Mouse (Mus musculus): ENCODE measurements at regions not wholly inside any gene's neighbourhood (a gene's known extent, or its start where the extent isn't known, plus 50 kb on each side); places are given as distances from the start of the nearest gene placed in this dataset.

GRCm38 (mm10) chr13:44347662-44348061 lies 381.6 kb upstream of the Jarid2 start:
- Histone ChIP-seq H3K4me1 (peaks cover 19% of the 10 kb centered on the region), H3K36me3 (replicated peaks) (no peaks in the 10 kb centered on the region), H3K4me3 (no peak overlapping the region), H3K9me3 (peaks cover 8% of the 10 kb centered on the region; the same call in 1 of the 2 replicates), H3K27ac (peak overlapping the region; percentile 51), H3K27me3 (ENCODE audit: poor library complexity, severe bottlenecking) (peaks cover 9% of the 10 kb centered on the region; the same call in 1 of the 2 replicates)
- 35% methylated on average over 9 of the region's 9 CpGs for WGBS
- DNase-seq (ENCODE audit: extremely low spot score, low spot score), result peak; percentile 31

DNA sequence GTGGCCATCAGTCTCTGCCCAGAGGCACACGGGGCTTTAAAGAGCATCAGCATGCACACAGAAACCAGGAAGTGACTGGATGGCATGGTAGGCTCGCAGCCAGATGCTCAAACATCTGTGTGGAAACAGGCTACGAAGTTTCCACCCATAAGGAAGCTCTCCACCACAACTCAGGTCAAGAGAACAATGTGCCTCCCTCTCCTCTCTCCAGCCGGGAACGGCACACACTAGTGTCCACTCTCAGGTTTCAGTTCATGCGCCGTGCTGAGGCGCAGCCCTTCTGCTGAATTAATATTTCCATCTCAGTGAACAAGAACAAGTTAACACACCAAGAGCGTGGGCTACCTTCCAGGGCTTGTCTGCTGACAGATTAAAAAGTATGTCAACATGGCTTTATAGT lies 375.4 kb upstream of the Jarid2 start:
- WGBS, result 40% methylated on average over 9 of the region's 9 CpGs
- Histone ChIP-seq H3K9me3 (peaks cover 8% of the 10 kb centered on the region; the same call in 1 of the 2 replicates), H3K27ac (peak overlapping the region; percentile 64)

GRCm38 (mm10) chr13:44355771-44356221 lies 373.5 kb upstream of the Jarid2 start:
- WGBS, result 79% methylated on average over 12 of the region's 12 CpGs
- Histone ChIP-seq H3K4me1 (peaks cover 55% of the 10 kb centered on the region), H3K36me3 (replicated peaks) (no peaks in the 10 kb centered on the region), H3K27me3 (ENCODE audit: poor library complexity, severe bottlenecking) (peaks cover 41% of the 10 kb centered on the region), H3K4me3 (no peak overlapping the region), H3K27ac (peak overlapping the region; percentile 22; the same call in 1 of the 2 replicates), H3K9me3 (no peaks in the 10 kb centered on the region)
- DNase-seq (ENCODE audit: extremely low spot score, low spot score), result no peak

More for the DNA sequence above, 375.4 kb upstream of the Jarid2 start:
- Histone ChIP-seq H3K36me3 (replicated peaks) (no peaks in the 10 kb centered on the region), H3K4me3 (no peak overlapping the region), H3K27me3 (ENCODE audit: poor library complexity, severe bottlenecking) (peaks cover 25% of the 10 kb centered on the region), H3K4me1 (peaks cover 40% of the 10 kb centered on the region)
- peak; percentile 21 for DNase-seq (ENCODE audit: extremely low spot score, low spot score)

DNA sequence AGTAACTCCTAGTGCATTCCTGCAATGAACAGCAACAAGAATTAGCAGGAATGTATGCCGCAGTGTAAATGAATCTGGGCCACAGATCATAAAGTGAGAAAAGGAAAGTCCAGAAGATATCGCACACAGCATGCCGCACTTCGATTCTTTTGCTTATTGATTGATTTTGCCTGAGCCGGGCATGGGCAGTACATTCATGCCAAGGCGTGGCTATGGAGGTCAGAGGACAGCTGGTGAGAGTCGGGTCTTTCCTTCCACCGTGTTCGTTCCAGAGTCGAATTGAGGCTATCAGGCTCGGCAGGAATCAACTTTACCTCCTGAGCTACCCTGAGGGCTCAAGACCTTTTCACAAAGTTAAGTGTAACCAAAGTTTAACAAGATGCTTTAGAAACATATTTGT lies 372.3 kb upstream of the Jarid2 start:
- Histone ChIP-seq H3K36me3 (replicated peaks) (no peaks in the 10 kb centered on the region), H3K27me3 (ENCODE audit: poor library complexity, severe bottlenecking) (peaks cover 52% of the 10 kb centered on the region), H3K4me1 (peaks cover 67% of the 10 kb centered on the region), H3K9me3 (no peaks in the 10 kb centered on the region), H3K4me3 (no peak overlapping the region), H3K27ac (no peak overlapping the region)
- WGBS, result 91% methylated on average over 11 of the region's 11 CpGs
- no peak for DNase-seq (ENCODE audit: extremely low spot score, low spot score)

- no peak for DNase-seq (ENCODE audit: extremely low spot score, low spot score)
- WGBS, result 84% methylated on average over 7 of the region's 7 CpGs
- Histone ChIP-seq H3K36me3 (replicated peaks) (no peaks in the 10 kb centered on the region), H3K27me3 (ENCODE audit: poor library complexity, severe bottlenecking) (peaks cover 52% of the 10 kb centered on the region), H3K9me3 (no peaks in the 10 kb centered on the region), H3K4me3 (no peak overlapping the region), H3K27ac (no peak overlapping the region), H3K4me1 (peaks cover 78% of the 10 kb centered on the region)
Observed at GRCm38 (mm10) chr13:44359344-44359743, 369.9 kb upstream of the Jarid2 start.

- H3K4me3 ChIP-seq, result no peak overlapping the region
- peaks cover 50% of the 10 kb centered on the region for H3K27me3 ChIP-seq (ENCODE audit: poor library complexity, severe bottlenecking)
- no peaks in the 10 kb centered on the region for H3K9me3 ChIP-seq
- H3K36me3 ChIP-seq (replicated peaks), result no peaks in the 10 kb centered on the region
- no peak overlapping the region for H3K27ac ChIP-seq
- peaks cover 77% of the 10 kb centered on the region for H3K4me1 ChIP-seq
- DNase-seq (ENCODE audit: extremely low spot score, low spot score), result no peak
- WGBS, result 83% methylated on average over 5 of the region's 5 CpGs
Observed at GRCm38 (mm10) chr13:44360016-44360415, 369.3 kb upstream of the Jarid2 start.

DNA sequence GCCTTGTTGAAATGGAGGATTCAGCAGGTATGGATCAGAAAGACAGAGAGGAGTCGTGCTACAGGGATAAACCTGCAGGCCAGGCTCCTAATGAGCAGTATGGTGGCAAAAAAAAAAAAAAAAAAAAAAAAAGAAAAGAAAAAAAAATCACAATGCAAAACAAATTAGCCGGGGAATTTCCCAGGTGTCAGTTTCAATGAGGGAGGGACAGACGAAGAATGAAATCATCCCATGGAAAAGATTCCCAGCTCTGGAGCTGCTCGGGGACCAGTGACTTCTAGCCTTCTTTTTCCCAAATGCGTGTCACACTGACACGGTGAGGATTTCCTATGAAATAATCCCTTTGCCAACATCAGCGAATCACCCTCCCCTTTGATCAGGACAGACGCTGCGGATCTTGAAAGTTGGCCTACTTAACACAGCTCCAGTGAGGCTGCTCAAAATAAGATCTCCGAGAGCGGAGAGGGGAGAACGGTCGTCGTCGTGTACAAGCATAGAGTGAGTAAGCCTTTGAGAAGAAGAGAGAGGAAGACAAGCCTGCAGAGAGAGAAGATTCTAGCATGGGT lies 368.5 kb upstream of the Jarid2 start:
- H3K4me3 ChIP-seq, result no peak overlapping the region
- H3K9me3 ChIP-seq, result no peaks in the 10 kb centered on the region
- H3K36me3 ChIP-seq (replicated peaks), result no peaks in the 10 kb centered on the region
- 0 out of 2 replicates have a peak overlapping the region, but pooled peaks have one; percentile 37 for H3K27ac ChIP-seq
- H3K27me3 ChIP-seq (ENCODE audit: poor library complexity, severe bottlenecking), result peaks cover 47% of the 10 kb centered on the region
- DNase-seq (ENCODE audit: extremely low spot score, low spot score), result no peak
- 60% methylated on average over 15 of the region's 15 CpGs for WGBS
- H3K4me1 ChIP-seq, result peaks cover 74% of the 10 kb centered on the region

DNA sequence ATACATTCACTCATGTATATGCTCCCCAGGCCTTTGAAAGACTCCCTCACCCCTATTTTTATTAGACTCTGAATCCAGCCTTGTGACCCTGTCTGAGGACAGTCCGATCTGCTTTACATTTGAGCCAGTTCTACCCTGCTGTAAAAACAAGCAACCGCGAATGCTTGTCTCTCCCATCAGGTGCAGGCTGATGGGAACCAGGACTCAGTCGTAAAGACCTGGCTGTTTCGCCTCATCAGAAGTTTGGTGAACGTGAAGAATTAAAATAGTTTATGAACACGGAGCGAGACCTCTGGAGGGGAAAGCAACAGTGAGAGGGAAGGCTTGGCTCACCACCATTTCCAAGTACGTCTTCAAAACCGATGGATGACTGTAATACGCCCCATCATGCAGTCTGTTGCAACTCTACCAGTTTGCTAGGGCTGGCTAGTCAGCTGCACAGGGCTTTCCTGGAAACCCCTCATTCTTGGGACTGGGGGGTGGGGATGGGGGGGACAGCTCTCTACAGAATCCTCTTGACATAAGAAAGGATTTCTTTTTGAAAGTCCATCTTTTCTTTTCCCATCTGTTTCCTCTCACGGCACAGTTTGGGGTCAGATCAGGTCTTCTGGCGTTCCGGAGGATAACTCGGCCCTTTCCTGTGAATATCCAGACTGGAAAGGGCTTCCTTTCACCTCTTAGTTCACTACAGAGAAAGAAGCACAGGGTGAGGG lies 366.8 kb upstream of the Jarid2 start:
- peak overlapping the region; percentile 81 for H3K27ac ChIP-seq

DNA sequence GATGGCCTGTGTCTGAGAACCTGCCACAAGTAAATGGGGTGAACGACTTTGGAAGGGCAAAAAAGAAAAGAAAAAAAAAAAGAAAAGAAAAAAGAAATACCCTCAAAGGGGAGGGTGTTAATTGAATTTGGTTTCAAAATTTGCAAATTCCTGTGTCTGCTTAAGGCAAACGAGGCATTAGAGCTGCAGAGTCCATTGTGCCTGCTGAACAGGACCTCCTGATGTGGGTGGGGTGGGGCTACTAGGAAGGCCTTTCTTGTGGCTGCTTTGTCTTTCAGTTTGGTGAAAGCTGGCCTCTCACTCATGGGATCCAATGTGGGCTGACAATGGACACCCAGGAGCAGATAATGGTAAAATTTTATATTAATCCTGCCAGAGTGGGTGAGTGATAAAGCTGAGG lies 366.3 kb upstream of the Jarid2 start:
- Histone ChIP-seq H3K9me3 (no peaks in the 10 kb centered on the region), H3K4me3 (no peak overlapping the region), H3K27ac (peak overlapping the region; percentile 81), H3K4me1 (peaks cover 65% of the 10 kb centered on the region), H3K36me3 (replicated peaks) (no peaks in the 10 kb centered on the region), H3K27me3 (ENCODE audit: poor library complexity, severe bottlenecking) (peaks cover 36% of the 10 kb centered on the region)
- peak; percentile 27 for DNase-seq (ENCODE audit: extremely low spot score, low spot score)
- 8% methylated on average over 2 of the region's 2 CpGs for WGBS

More for the DNA sequence above, 366.8 kb upstream of the Jarid2 start:
- peak; percentile 17 for DNase-seq (ENCODE audit: extremely low spot score, low spot score)
- Histone ChIP-seq H3K9me3 (no peaks in the 10 kb centered on the region), H3K36me3 (replicated peaks) (no peaks in the 10 kb centered on the region), H3K27me3 (ENCODE audit: poor library complexity, severe bottlenecking) (peaks cover 38% of the 10 kb centered on the region), H3K4me1 (peaks cover 65% of the 10 kb centered on the region), H3K4me3 (no peak overlapping the region)
- WGBS, result 48% methylated on average over 15 of the region's 15 CpGs

- DNase-seq (ENCODE audit: extremely low spot score, low spot score), result no peak
- Histone ChIP-seq H3K4me3 (no peak overlapping the region), H3K9me3 (no peaks in the 10 kb centered on the region), H3K27ac (peak overlapping the region; percentile 57), H3K4me1 (peaks cover 33% of the 10 kb centered on the region), H3K27me3 (ENCODE audit: poor library complexity, severe bottlenecking) (peaks cover 7% of the 10 kb centered on the region; the same call in 1 of the 2 replicates), H3K36me3 (replicated peaks) (no peaks in the 10 kb centered on the region)
- WGBS, result 67% methylated on average over 7 of the region's 7 CpGs
Observed at GRCm38 (mm10) chr13:44369301-44369700, 360.0 kb upstream of the Jarid2 start.

GRCm38 (mm10) chr13:44372361-44372877 lies 356.9 kb upstream of the Jarid2 start:
- Histone ChIP-seq H3K36me3 (replicated peaks) (no peaks in the 10 kb centered on the region), H3K4me1 (peaks cover 53% of the 10 kb centered on the region), H3K4me3 (no peak overlapping the region), H3K27me3 (ENCODE audit: poor library complexity, severe bottlenecking) (peaks cover 7% of the 10 kb centered on the region; the same call in 1 of the 2 replicates), H3K9me3 (no peaks in the 10 kb centered on the region), H3K27ac (no peak overlapping the region)
- 89% methylated on average over 6 of the region's 6 CpGs for WGBS
- DNase-seq (ENCODE audit: extremely low spot score, low spot score), result no peak

DNA sequence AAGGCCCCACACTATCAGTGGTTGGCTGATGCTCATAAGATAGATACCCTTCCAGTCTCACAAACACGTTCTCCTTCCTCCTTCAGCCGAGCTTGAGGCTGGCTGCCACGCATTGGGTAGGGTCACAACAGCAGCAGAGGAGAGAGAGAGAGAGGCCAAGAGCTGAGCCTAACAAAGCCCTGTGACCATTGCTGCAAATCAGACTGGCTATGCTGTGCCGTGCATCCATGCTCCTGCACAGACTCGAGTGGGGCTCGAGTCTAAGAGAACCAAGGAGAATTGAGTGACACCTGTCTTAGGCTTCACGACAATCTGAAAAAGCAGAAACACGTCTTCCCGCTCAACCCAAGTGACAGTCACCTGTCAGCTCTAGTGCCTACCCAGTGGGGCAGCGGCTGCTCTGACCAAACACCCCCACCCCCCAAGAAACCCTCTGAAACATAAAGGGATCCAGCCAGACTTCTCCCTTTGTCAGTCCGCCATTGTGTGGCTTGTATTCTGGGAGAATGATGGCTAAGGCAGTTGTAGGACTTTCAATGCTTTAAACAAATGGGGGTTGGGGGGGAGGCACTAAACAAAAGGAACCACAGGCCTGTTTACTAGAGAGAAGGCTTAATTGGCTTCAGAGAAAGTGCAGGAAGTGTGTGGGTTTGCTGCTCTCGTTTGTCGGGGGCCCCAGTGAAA lies 353.7 kb upstream of the Jarid2 start:
- DNase-seq (ENCODE audit: extremely low spot score, low spot score), result peak; percentile 67
- Histone ChIP-seq H3K4me3 (peak overlapping the region; percentile 10; the same call in 1 of the 2 replicates), H3K27me3 (ENCODE audit: poor library complexity, severe bottlenecking) (no peaks in the 10 kb centered on the region; the same call in 1 of the 2 replicates), H3K4me1 (peaks cover 40% of the 10 kb centered on the region), H3K27ac (peak overlapping the region; percentile 84), H3K36me3 (replicated peaks) (no peaks in the 10 kb centered on the region), H3K9me3 (no peaks in the 10 kb centered on the region)
- WGBS, result 21% methylated on average over 13 of the region's 13 CpGs
